Mouse (Mus musculus): Measurements from ENCODE around the gene C77080. TPM values are rescaled to one million over a fixed set of nuclear protein-coding genes. Genes with fewer than 3 reads are reported as not detected.

Gene C77080
- polyA plus RNA-seq, 1 experiment from 2014 or later, result 6.7 TPM

DNA sequence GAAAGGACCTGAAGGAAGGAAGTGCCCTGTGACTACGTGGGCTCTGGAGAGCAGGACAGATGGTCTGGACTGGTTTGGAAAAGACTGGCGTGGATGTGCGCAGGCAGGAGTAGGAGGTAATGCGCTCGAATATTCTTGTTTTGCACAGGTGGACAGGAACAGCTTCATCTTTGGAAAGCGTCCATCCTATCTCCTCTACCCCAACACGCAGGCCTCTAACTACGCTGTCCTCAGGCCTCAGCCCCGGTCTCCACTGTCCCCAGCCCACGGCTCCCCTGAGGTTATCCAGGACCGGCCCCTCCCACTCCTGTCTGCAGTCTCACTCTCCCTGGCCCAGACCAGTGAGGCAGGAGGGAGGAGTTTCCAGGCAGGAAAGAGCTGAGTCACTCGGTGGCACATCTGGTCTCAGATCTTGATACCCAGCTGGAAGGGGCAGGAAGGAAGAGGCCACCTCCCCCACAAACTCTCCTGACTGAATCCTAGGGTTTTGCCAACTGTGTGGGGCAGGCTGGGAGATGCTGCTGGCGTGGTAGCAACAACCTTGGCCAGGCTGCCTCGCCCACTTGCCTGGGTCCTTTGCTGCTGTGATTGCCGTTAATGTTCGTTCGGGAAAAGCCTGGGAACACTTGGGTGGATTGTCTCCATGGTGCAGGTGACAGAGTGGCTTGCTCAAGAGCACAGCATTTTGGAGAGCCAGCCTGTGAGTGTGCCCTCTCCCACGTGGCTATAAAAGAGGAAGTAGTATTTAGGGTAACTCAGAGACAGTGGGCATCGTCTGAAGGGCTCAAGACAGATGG, 2.2 kb upstream of the C77080 start:
- H3K4me2 ChIP-seq (replicated peaks; ENCODE audit: low read depth, low read length), result peak overlapping the region; percentile 25; the same call in 1 of the 2 replicates
- peaks cover 6% of the 10 kb centered on the region; the same call in 1 of the 2 replicates for H3K4me1 ChIP-seq (ENCODE audit: insufficient read depth, low read depth, low read length)
- H3K27ac ChIP-seq (ENCODE audit: low read length), result peak overlapping the region; percentile 66
- H3K27me3 ChIP-seq (replicated peaks; ENCODE audit: insufficient read depth, low read length), result no peaks in the 10 kb centered on the region
- no peak overlapping the region for H3K9ac ChIP-seq (replicated peaks; ENCODE audit: low read depth)
- ATAC-seq (peak; percentile 90), DNase-seq (ENCODE audit: low spot score) (peak; percentile 89)
- H3K4me3 ChIP-seq (ENCODE audit: low read depth, low read length), result no peak overlapping the region
- 26% methylated on average over 18 of the region's 19 CpGs for WGBS
- peak; percentile 53; the same call in 1 of the 2 replicates for TF ChIP-seq EP300 (IDR thresholded peaks at IDR 0.05)
- no peak for TF ChIP-seq CTCF (IDR thresholded peaks at IDR 0.05)
- H3K9me3 ChIP-seq (ENCODE audit: low read length), result no peaks in the 10 kb centered on the region
- no peaks in the 10 kb centered on the region for H3K36me3 ChIP-seq (ENCODE audit: insufficient read depth, low read length)

DNA sequence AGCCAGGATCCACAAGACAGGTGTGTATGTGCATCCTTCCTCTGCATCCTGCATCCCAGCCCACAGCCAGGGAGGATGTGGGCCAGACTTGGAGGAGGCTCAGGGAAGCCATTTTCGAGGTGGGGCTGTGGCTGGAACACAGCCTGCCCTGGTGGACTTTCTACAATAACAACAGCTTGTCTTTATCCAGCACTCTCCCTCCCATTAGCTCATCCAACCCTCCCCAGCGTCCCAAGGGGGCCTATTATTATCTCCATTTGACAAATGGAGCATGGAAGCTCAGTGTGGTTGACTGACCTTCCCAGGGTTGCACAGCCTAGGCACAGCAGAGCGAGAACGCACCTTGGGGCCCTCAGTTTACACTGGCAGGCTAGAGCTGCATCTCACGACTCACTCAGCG, 526 bp downstream of the C77080 start:
- Histone ChIP-seq H3K9ac (replicated peaks; ENCODE audit: low read depth) (no peak overlapping the region), H3K4me2 (replicated peaks; ENCODE audit: low read depth, low read length) (no peak overlapping the region), H3K9me3 (ENCODE audit: low read length) (no peaks in the 10 kb centered on the region), H3K36me3 (ENCODE audit: insufficient read depth, low read length) (no peaks in the 10 kb centered on the region), H3K4me3 (ENCODE audit: low read depth, low read length) (no peak overlapping the region), H3K4me1 (ENCODE audit: insufficient read depth, low read depth, low read length) (peaks cover 6% of the 10 kb centered on the region; the same call in 1 of the 2 replicates), H3K27me3 (replicated peaks; ENCODE audit: insufficient read depth, low read length) (no peaks in the 10 kb centered on the region), H3K27ac (ENCODE audit: low read length) (no peak overlapping the region)
- no peak for ATAC-seq
- 36% methylated on average over 6 of the region's 6 CpGs for WGBS
- no peak for TF ChIP-seq EP300 (IDR thresholded peaks at IDR 0.05)
- TF ChIP-seq CTCF (IDR thresholded peaks at IDR 0.05), result no peak
- no peak for DNase-seq (ENCODE audit: low spot score)

DNA sequence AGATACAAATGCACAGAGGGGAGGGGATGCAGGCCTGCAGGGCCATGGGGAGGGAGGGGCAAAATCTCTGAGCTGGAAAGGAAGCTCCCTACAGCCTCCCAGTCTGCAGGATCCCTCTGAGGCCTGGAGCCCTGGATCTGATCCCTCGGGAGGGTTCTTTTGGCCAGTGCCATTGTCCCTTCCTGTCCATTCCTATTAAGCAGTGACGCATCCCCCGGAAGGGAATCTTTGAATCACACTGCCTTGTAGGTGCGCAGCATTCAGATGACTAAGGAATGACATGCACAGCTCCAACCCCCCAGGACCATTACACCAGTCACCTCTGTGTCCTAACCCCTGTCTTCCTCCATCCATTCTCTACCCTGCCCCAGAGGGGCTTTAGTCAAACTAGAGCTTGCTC, 2.1 kb downstream of the C77080 start:
- Histone ChIP-seq H3K36me3 (ENCODE audit: insufficient read depth, low read length) (no peaks in the 10 kb centered on the region), H3K27me3 (replicated peaks; ENCODE audit: insufficient read depth, low read length) (no peaks in the 10 kb centered on the region), H3K4me2 (replicated peaks; ENCODE audit: low read depth, low read length) (no peak overlapping the region), H3K27ac (ENCODE audit: low read length) (no peak overlapping the region), H3K4me3 (ENCODE audit: low read depth, low read length) (no peak overlapping the region), H3K4me1 (ENCODE audit: insufficient read depth, low read depth, low read length) (peaks cover 6% of the 10 kb centered on the region; the same call in 1 of the 2 replicates), H3K9ac (replicated peaks; ENCODE audit: low read depth) (no peak overlapping the region), H3K9me3 (ENCODE audit: low read length) (no peaks in the 10 kb centered on the region)
- ATAC-seq (no peak), DNase-seq (ENCODE audit: low spot score) (no peak)
- TF ChIP-seq EP300 (IDR thresholded peaks at IDR 0.05) (no peak), CTCF (IDR thresholded peaks at IDR 0.05) (no peak)
- 61% methylated on average over 4 of the region's 4 CpGs for WGBS

GRCm38 (mm10) chr4:129256450-129257380, 4.5 kb downstream of the C77080 start:
- no peaks in the 10 kb centered on the region for H3K36me3 ChIP-seq (ENCODE audit: insufficient read depth, low read length)
- H3K27ac ChIP-seq (ENCODE audit: low read length), result 0 out of 2 replicates have a peak overlapping the region, but pooled peaks have one; percentile 40
- no peak overlapping the region for H3K4me2 ChIP-seq (replicated peaks; ENCODE audit: low read depth, low read length)
- DNase-seq (ENCODE audit: low spot score) (peak; percentile 90), ATAC-seq (peak; percentile 85)
- 0 out of 2 replicates have a peak, but pooled peaks cover 2% of the 10 kb centered on the region for H3K4me1 ChIP-seq (ENCODE audit: insufficient read depth, low read depth, low read length)
- TF ChIP-seq EP300 (IDR thresholded peaks at IDR 0.05) (peak; percentile 74), CTCF (IDR thresholded peaks at IDR 0.05) (0 out of 2 replicates have a peak, but pooled peaks have one; percentile 4)
- no peaks in the 10 kb centered on the region for H3K27me3 ChIP-seq (replicated peaks; ENCODE audit: insufficient read depth, low read length)
- no peak overlapping the region for H3K9ac ChIP-seq (replicated peaks; ENCODE audit: low read depth)
- no peak overlapping the region for H3K4me3 ChIP-seq (ENCODE audit: low read depth, low read length)
- WGBS, result 9% methylated on average over 8 of the region's 8 CpGs
- H3K9me3 ChIP-seq (ENCODE audit: low read length), result no peaks in the 10 kb centered on the region

DNA sequence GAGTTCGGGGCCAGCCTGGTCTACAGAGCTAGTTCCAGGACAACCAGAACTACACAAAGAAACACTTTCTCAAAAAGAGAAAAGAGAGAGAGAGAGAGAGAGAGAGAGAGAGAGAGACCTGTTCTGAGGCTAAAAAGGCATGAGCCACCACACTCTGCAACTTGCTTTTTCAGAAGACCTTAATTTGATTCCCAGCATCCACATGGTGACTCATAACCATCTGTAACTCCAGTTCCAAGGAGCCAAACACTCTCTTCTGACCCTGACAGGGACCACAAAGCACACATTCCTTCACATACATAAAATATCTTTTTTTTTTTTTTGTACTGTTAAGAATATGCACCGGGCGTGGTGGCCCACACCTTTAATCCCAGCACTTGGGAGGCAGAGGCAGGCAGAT, 6.6 kb downstream of the C77080 start:
- Histone ChIP-seq H3K36me3 (ENCODE audit: insufficient read depth, low read length) (no peaks in the 10 kb centered on the region), H3K9ac (replicated peaks; ENCODE audit: low read depth) (no peak overlapping the region), H3K27ac (ENCODE audit: low read length) (no peak overlapping the region), H3K4me2 (replicated peaks; ENCODE audit: low read depth, low read length) (no peak overlapping the region), H3K4me1 (ENCODE audit: insufficient read depth, low read depth, low read length) (0 out of 2 replicates have a peak, but pooled peaks cover 4% of the 10 kb centered on the region), H3K4me3 (ENCODE audit: low read depth, low read length) (no peak overlapping the region), H3K27me3 (replicated peaks; ENCODE audit: insufficient read depth, low read length) (0 out of 2 replicates have a peak, but pooled peaks cover 3% of the 10 kb centered on the region), H3K9me3 (ENCODE audit: low read length) (no peaks in the 10 kb centered on the region)
- TF ChIP-seq CTCF (IDR thresholded peaks at IDR 0.05), result no peak
- TF ChIP-seq EP300 (IDR thresholded peaks at IDR 0.05), result no peak
- 84% methylated on average over 3 of the region's 3 CpGs for WGBS
- ATAC-seq (no peak), DNase-seq (ENCODE audit: low spot score) (no peak)

DNA sequence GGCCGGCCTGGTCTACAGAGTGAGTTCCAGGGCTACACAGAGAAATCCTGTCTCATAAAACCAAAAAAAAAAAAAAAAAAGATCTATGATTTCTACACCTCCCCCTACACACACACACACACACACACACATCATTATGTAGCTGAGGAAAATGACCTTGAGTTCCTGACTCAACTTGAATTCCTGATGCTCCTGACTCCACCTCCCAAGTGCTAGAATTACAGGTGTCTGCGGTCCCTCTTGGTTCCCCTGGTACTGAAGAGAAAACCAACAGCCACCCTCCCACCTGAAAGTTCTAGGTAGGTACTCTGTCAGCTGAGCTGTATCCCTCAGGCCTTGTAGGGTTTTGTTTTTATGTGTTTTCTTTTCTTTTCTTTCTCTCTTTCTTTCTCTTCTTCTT, 8.7 kb downstream of the C77080 start:
- Histone ChIP-seq H3K4me2 (replicated peaks; ENCODE audit: low read depth, low read length) (no peak overlapping the region), H3K27me3 (replicated peaks; ENCODE audit: insufficient read depth, low read length) (0 out of 2 replicates have a peak, but pooled peaks cover 3% of the 10 kb centered on the region), H3K4me1 (ENCODE audit: insufficient read depth, low read depth, low read length) (peaks cover 4% of the 10 kb centered on the region; the same call in 1 of the 2 replicates), H3K9me3 (ENCODE audit: low read length) (no peaks in the 10 kb centered on the region), H3K36me3 (ENCODE audit: insufficient read depth, low read length) (no peaks in the 10 kb centered on the region), H3K9ac (replicated peaks; ENCODE audit: low read depth) (no peak overlapping the region), H3K27ac (ENCODE audit: low read length) (no peak overlapping the region), H3K4me3 (ENCODE audit: low read depth, low read length) (no peak overlapping the region)
- DNase-seq (ENCODE audit: low spot score), result no peak
- TF ChIP-seq CTCF (IDR thresholded peaks at IDR 0.05) (no peak), EP300 (IDR thresholded peaks at IDR 0.05) (no peak)
- no peak for ATAC-seq
- WGBS, result 81% methylated on average over 2 of the region's 2 CpGs
